Mouse (Mus musculus) neural tube, embryonic 13.5 days (tissue): ENCODE measurements around the gene Cobl. TPM values are rescaled to one million over a fixed set of nuclear protein-coding genes. Genes with fewer than 3 reads are reported as not detected.

Experiments
- ATAC-seq: fragments of 200-750 bp; cut with Nextera tagmentation; 2 replicates; pipeline ENCODE4 v1.8.0; 2017; ENCODE audit warnings: low read depth, mild to moderate bottlenecking, moderate TSS enrichment, moderate library complexity
- H3K27ac ChIP-seq: fragments of 300-500 bp; sonication (generic); replicated peaks from 2 replicates; pipeline ENCODE4 v1.5.1; 2015; ENCODE audit warnings: moderate library complexity, mild to moderate bottlenecking, inconsistent platforms
- H3K27me3 ChIP-seq: fragments of 300-500 bp; sonication (generic); 2 replicates; pipeline ENCODE4 v1.6.1; 2015; ENCODE audit warnings: mild to moderate bottlenecking, inconsistent platforms
- H3K36me3 ChIP-seq: fragments of 300-500 bp; sonication (generic); 2 replicates; pipeline ENCODE4 v1.6.1; 2015; ENCODE audit warnings: mild to moderate bottlenecking, inconsistent platforms
- H3K4me1 ChIP-seq: fragments of 300-500 bp; sonication (generic); replicated peaks from 2 replicates; pipeline ENCODE4 v1.6.1; 2015; ENCODE audit warnings: inconsistent platforms
- H3K4me2 ChIP-seq: fragments of 300-500 bp; sonication (generic); 2 replicates; pipeline ENCODE4 v1.6.1; 2015; ENCODE audit warnings: inconsistent platforms, mild to moderate bottlenecking, moderate library complexity
- H3K4me3 ChIP-seq: fragments of 300-500 bp; sonication (generic); 2 replicates; pipeline ENCODE4 v1.5.1; 2015; ENCODE audit warnings: mild to moderate bottlenecking, inconsistent platforms
- H3K9ac ChIP-seq: fragments of 300-500 bp; sonication (generic); 2 replicates; pipeline ENCODE4 v1.6.1; 2015; ENCODE audit warnings: moderate library complexity, mild to moderate bottlenecking, inconsistent platforms
- H3K9me3 ChIP-seq: fragments of 300-500 bp; sonication (generic); 2 replicates; pipeline ENCODE4 v1.6.1; 2016; ENCODE audit warnings: inconsistent platforms
- WGBS: fragments of 180-500 bp; shearing (Covaris S2); methylation state at CpG from one replicate; pipeline ENCODE4 v1.1.7; 2015; 5-methylcytosine and 5-hydroxymethylcytosine counted together
- polyA plus RNA-seq: library from polyadenylated mRNA; unstranded; fragments of >200 nt; fragmentation: Nextera tagmentation; extraction: Ambion mirVana; gene quantifications from 2 replicates; pipeline ENCODE4 v1.2.1, GENCODE M21; 2015

The Cobl gene
- polyA plus RNA-seq, 1 experiment from 2014 or later, result 8.7 TPM

GRCm38 (mm10) chr11:12411075-12411807, 53.5 kb downstream of the Cobl start:
- H3K4me2 ChIP-seq, result no peak overlapping the region
- peaks cover 6% of the 10 kb centered on the region; the same call in 1 of the 2 replicates for H3K4me1 ChIP-seq
- no peak overlapping the region for H3K4me3 ChIP-seq
- 90% methylated on average over 4 of the region's 4 CpGs for WGBS
- H3K27ac ChIP-seq, result no peak overlapping the region
- H3K36me3 ChIP-seq, result no peaks in the 10 kb centered on the region
- no peaks in the 10 kb centered on the region for H3K27me3 ChIP-seq
- no peak for ATAC-seq
- no peaks in the 10 kb centered on the region for H3K9me3 ChIP-seq
- no peak overlapping the region for H3K9ac ChIP-seq

- no peaks in the 10 kb centered on the region for H3K9me3 ChIP-seq
- H3K27me3 ChIP-seq, result no peaks in the 10 kb centered on the region
- H3K4me1 ChIP-seq, result no peaks in the 10 kb centered on the region
- 83% methylated on average over 4 of the region's 4 CpGs for WGBS
- no peak for ATAC-seq
- no peak overlapping the region for H3K27ac ChIP-seq
- no peak overlapping the region for H3K4me2 ChIP-seq
- H3K36me3 ChIP-seq, result no peaks in the 10 kb centered on the region
- H3K4me3 ChIP-seq, result no peak overlapping the region
- no peak overlapping the region for H3K9ac ChIP-seq
These were observed 55.3 kb downstream of the Cobl start for GRCm38 (mm10) chr11:12409463-12409862.

- Histone ChIP-seq H3K4me1 (no peaks in the 10 kb centered on the region), H3K27ac (no peak overlapping the region), H3K27me3 (no peaks in the 10 kb centered on the region), H3K4me2 (no peak overlapping the region), H3K36me3 (no peaks in the 10 kb centered on the region), H3K9ac (no peak overlapping the region), H3K4me3 (no peak overlapping the region), H3K9me3 (no peaks in the 10 kb centered on the region)
- 91% methylated on average over 6 of the region's 6 CpGs for WGBS
- ATAC-seq, result no peak
These were observed 56.9 kb downstream of the Cobl start for GRCm38 (mm10) chr11:12407834-12408233.

GRCm38 (mm10) chr11:12399903-12400302, 64.9 kb downstream of the Cobl start:
- Histone ChIP-seq H3K4me1 (no peaks in the 10 kb centered on the region), H3K4me3 (no peak overlapping the region), H3K4me2 (no peak overlapping the region), H3K36me3 (no peaks in the 10 kb centered on the region), H3K9me3 (no peaks in the 10 kb centered on the region), H3K27ac (no peak overlapping the region), H3K9ac (no peak overlapping the region), H3K27me3 (no peaks in the 10 kb centered on the region)
- ATAC-seq, result no peak
- WGBS, result 97% methylated on average over 2 of the region's 2 CpGs

GRCm38 (mm10) chr11:12396196-12396595, 68.6 kb downstream of the Cobl start:
- no peaks in the 10 kb centered on the region for H3K36me3 ChIP-seq
- no peak overlapping the region for H3K4me3 ChIP-seq
- no peak for ATAC-seq
- no peaks in the 10 kb centered on the region for H3K4me1 ChIP-seq
- no peak overlapping the region for H3K27ac ChIP-seq
- H3K4me2 ChIP-seq, result no peak overlapping the region
- H3K27me3 ChIP-seq, result no peaks in the 10 kb centered on the region
- H3K9me3 ChIP-seq, result no peaks in the 10 kb centered on the region
- H3K9ac ChIP-seq, result no peak overlapping the region

- no peaks in the 10 kb centered on the region for H3K4me1 ChIP-seq
- H3K9me3 ChIP-seq, result no peaks in the 10 kb centered on the region
- 79% methylated on average over 1 of the region's 1 CpGs for WGBS
- H3K36me3 ChIP-seq, result no peaks in the 10 kb centered on the region
- no peak overlapping the region for H3K4me3 ChIP-seq
- no peak overlapping the region for H3K9ac ChIP-seq
- no peak for ATAC-seq
- no peak overlapping the region for H3K27ac ChIP-seq
- H3K4me2 ChIP-seq, result no peak overlapping the region
- H3K27me3 ChIP-seq, result no peaks in the 10 kb centered on the region
These were observed 70.1 kb downstream of the Cobl start for GRCm38 (mm10) chr11:12394701-12395100.

GRCm38 (mm10) chr11:12394151-12394550, 70.6 kb downstream of the Cobl start:
- no peaks in the 10 kb centered on the region for H3K9me3 ChIP-seq
- no peak overlapping the region for H3K4me3 ChIP-seq
- no peak overlapping the region for H3K27ac ChIP-seq
- no peaks in the 10 kb centered on the region for H3K36me3 ChIP-seq
- H3K9ac ChIP-seq, result no peak overlapping the region
- ATAC-seq, result no peak
- H3K27me3 ChIP-seq, result no peaks in the 10 kb centered on the region
- no peaks in the 10 kb centered on the region for H3K4me1 ChIP-seq
- no peak overlapping the region for H3K4me2 ChIP-seq
- 63% methylated on average over 3 of the region's 3 CpGs for WGBS

GRCm38 (mm10) chr11:12384826-12385225, 79.9 kb downstream of the Cobl start:
- Histone ChIP-seq H3K4me1 (no peaks in the 10 kb centered on the region; the same call in 1 of the 2 replicates), H3K4me2 (no peak overlapping the region), H3K27ac (no peak overlapping the region), H3K4me3 (no peak overlapping the region), H3K36me3 (no peaks in the 10 kb centered on the region), H3K9ac (no peak overlapping the region), H3K9me3 (no peaks in the 10 kb centered on the region), H3K27me3 (no peaks in the 10 kb centered on the region)
- peak; percentile 27; the same call in 1 of the 2 replicates for ATAC-seq
- WGBS, result 62% methylated on average over 2 of the region's 2 CpGs

- H3K9me3 ChIP-seq, result no peaks in the 10 kb centered on the region
- no peaks in the 10 kb centered on the region; the same call in 1 of the 2 replicates for H3K4me1 ChIP-seq
- 89% methylated on average over 4 of the region's 4 CpGs for WGBS
- no peak overlapping the region for H3K4me2 ChIP-seq
- no peaks in the 10 kb centered on the region for H3K27me3 ChIP-seq
- H3K4me3 ChIP-seq, result no peak overlapping the region
- H3K9ac ChIP-seq, result no peak overlapping the region
- H3K27ac ChIP-seq, result no peak overlapping the region
- no peaks in the 10 kb centered on the region for H3K36me3 ChIP-seq
- no peak for ATAC-seq
These were observed 81.8 kb downstream of the Cobl start for GRCm38 (mm10) chr11:12382991-12383390.

- H3K4me2 ChIP-seq, result no peak overlapping the region
- no peaks in the 10 kb centered on the region; the same call in 1 of the 2 replicates for H3K4me1 ChIP-seq
- no peak for ATAC-seq
- H3K27me3 ChIP-seq, result no peaks in the 10 kb centered on the region
- 43% methylated on average over 3 of the region's 3 CpGs for WGBS
- H3K36me3 ChIP-seq, result no peaks in the 10 kb centered on the region
- no peaks in the 10 kb centered on the region for H3K9me3 ChIP-seq
- H3K27ac ChIP-seq, result no peak overlapping the region
- no peak overlapping the region for H3K4me3 ChIP-seq
- H3K9ac ChIP-seq, result no peak overlapping the region
These were observed 83.7 kb downstream of the Cobl start for GRCm38 (mm10) chr11:12381096-12381495.

GRCm38 (mm10) chr11:12376628-12377027, 88.1 kb downstream of the Cobl start:
- no peak overlapping the region for H3K27ac ChIP-seq
- no peak for ATAC-seq
- 44% methylated on average over 3 of the region's 3 CpGs for WGBS
- no peaks in the 10 kb centered on the region for H3K9me3 ChIP-seq
- H3K4me3 ChIP-seq, result no peak overlapping the region
- H3K4me2 ChIP-seq, result no peak overlapping the region
- no peaks in the 10 kb centered on the region for H3K36me3 ChIP-seq
- no peak overlapping the region for H3K9ac ChIP-seq
- no peaks in the 10 kb centered on the region for H3K4me1 ChIP-seq
- no peaks in the 10 kb centered on the region for H3K27me3 ChIP-seq

GRCm38 (mm10) chr11:12373106-12374098, 91.4 kb downstream of the Cobl start:
- peak; percentile 92 for ATAC-seq
- Histone ChIP-seq H3K4me1 (no peaks in the 10 kb centered on the region), H3K9ac (no peak overlapping the region), H3K36me3 (no peaks in the 10 kb centered on the region), H3K9me3 (no peaks in the 10 kb centered on the region), H3K27ac (no peak overlapping the region), H3K27me3 (no peaks in the 10 kb centered on the region), H3K4me2 (no peak overlapping the region), H3K4me3 (no peak overlapping the region)
- WGBS, result 40% methylated on average over 12 of the region's 12 CpGs
